Mouse (Mus musculus): ENCODE results near the gene Ankrd24. TPM values are rescaled to one million over a fixed set of nuclear protein-coding genes. Genes with fewer than 3 reads are reported as not detected.
A peak's percentile ranks its signal among the peaks of the same experiment; 100 is the strongest.

Ankrd24 gene
- polyA plus RNA-seq, 1 experiment from 2014 or later, result 3.2 TPM

DNA sequence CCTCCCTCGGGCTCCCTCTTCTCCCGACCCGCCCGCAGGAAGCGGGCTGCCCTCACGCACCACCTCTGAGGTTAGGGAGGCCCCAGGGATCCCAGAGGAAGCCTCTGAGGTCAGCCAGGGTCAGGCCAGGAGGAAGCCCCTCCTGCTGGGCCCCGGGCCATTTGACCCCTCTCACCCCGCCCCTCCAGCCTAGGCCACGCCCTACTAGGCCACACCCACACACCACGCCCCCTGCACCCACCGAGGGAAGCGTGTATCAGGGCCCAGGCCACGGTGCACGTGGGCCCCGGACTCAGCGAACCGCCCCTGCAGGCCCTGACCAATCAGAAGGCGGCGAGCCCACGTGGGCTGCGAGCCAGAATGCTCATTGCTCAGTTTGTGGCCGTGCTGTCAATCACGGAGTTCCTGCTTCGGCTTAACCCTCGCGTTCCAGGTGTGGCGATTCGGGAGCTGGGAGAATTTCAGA, 27.6 kb upstream of the Ankrd24 start, which contains the start of gene Tle6:
TSS of gene Tle6 (minus strand) at position 336 of the 466 bp plus-strand sequence.
- DNase-seq (ENCODE audit: low spot score) (peak; percentile 99), ATAC-seq (replicated peaks; ENCODE audit: insufficient number of reproducible peaks, low FRiP score, low TSS enrichment, low read depth) (peak; percentile 82)
- Histone ChIP-seq H3K27ac (replicated peaks; ENCODE audit: low read depth, low read length) (peak within 1 kb of the TSS; percentile 30; the same call in 1 of the 2 replicates), H3K4me1 (ENCODE audit: control insufficient read depth, insufficient read depth, low read length) (peaks cover 18% of the 10 kb centered on the region), H3K4me2 (ENCODE audit: low read depth, low read length) (peak within 1 kb of the TSS; percentile 11), H3K27me3 (ENCODE audit: control insufficient read depth, insufficient read depth, low read length) (no peaks in the 10 kb centered on the region; the same call in 1 of the 2 replicates), H3K9me3 (replicated peaks; ENCODE audit: control insufficient read depth, low read length) (no peaks in the 10 kb centered on the region), H3K9ac (replicated peaks; ENCODE audit: low read length) (no peak within 1 kb of the TSS), H3K4me3 (ENCODE audit: low read depth, low read length) (no peak within 1 kb of the TSS), H3K36me3 (replicated peaks; ENCODE audit: control insufficient read depth, insufficient read depth, low read depth, low read length) (no peaks in the 10 kb centered on the region)
- 0% methylated on average over 28 of the region's 28 CpGs for WGBS

- H3K4me1 ChIP-seq (ENCODE audit: control insufficient read depth, insufficient read depth, low read length), result peaks cover 12% of the 10 kb centered on the region
- no peak; the same call in 1 of the 2 replicates for ATAC-seq (replicated peaks; ENCODE audit: insufficient number of reproducible peaks, low FRiP score, low TSS enrichment, low read depth)
- H3K9ac ChIP-seq (replicated peaks; ENCODE audit: low read length), result no peak overlapping the region
- H3K4me3 ChIP-seq (ENCODE audit: low read depth, low read length), result no peak overlapping the region
- H3K9me3 ChIP-seq (replicated peaks; ENCODE audit: control insufficient read depth, low read length), result no peaks in the 10 kb centered on the region
- H3K36me3 ChIP-seq (replicated peaks; ENCODE audit: control insufficient read depth, insufficient read depth, low read depth, low read length), result no peaks in the 10 kb centered on the region
- 15% methylated on average over 7 of the region's 7 CpGs for WGBS
- DNase-seq (ENCODE audit: low spot score), result no peak
- H3K27ac ChIP-seq (replicated peaks; ENCODE audit: low read depth, low read length), result peak overlapping the region; percentile 30; the same call in 1 of the 2 replicates
- peak overlapping the region; percentile 11; the same call in 1 of the 2 replicates for H3K4me2 ChIP-seq (ENCODE audit: low read depth, low read length)
- H3K27me3 ChIP-seq (ENCODE audit: control insufficient read depth, insufficient read depth, low read length), result no peaks in the 10 kb centered on the region; the same call in 1 of the 2 replicates
Measured at GRCm38 (mm10) chr10:81601396-81601905, 26.9 kb upstream of the Ankrd24 start.

DNA sequence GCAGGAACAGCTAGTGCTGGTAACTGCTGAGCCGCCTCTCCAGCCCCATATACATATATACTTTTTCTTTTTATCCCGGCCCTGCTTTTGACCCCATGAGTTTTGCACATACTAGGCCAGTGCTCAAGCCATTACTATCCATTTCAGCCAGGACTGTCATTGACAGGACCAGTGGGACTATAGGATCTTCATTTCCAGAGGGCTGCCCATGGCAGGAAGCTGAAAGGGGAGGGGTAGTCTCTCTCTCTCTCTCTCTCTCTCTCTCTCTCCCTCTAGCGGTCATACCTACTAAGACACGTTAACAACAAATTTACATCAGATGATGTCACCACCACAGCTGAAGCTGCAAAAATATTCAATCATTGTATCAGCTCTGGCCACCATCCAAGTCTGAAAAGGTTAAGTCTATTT, 25.6 kb upstream of the Ankrd24 start:
- Histone ChIP-seq H3K4me2 (ENCODE audit: low read depth, low read length) (no peak overlapping the region), H3K27me3 (ENCODE audit: control insufficient read depth, insufficient read depth, low read length) (no peaks in the 10 kb centered on the region; the same call in 1 of the 2 replicates), H3K4me1 (ENCODE audit: control insufficient read depth, insufficient read depth, low read length) (peaks cover 4% of the 10 kb centered on the region), H3K4me3 (ENCODE audit: low read depth, low read length) (no peak overlapping the region), H3K9ac (replicated peaks; ENCODE audit: low read length) (no peak overlapping the region), H3K27ac (replicated peaks; ENCODE audit: low read depth, low read length) (no peak overlapping the region), H3K36me3 (replicated peaks; ENCODE audit: control insufficient read depth, insufficient read depth, low read depth, low read length) (no peaks in the 10 kb centered on the region), H3K9me3 (replicated peaks; ENCODE audit: control insufficient read depth, low read length) (no peaks in the 10 kb centered on the region)
- DNase-seq (ENCODE audit: low spot score) (peak; percentile 82), ATAC-seq (replicated peaks; ENCODE audit: insufficient number of reproducible peaks, low FRiP score, low TSS enrichment, low read depth) (no peak)
- 19% methylated on average over 4 of the region's 4 CpGs for WGBS

DNA sequence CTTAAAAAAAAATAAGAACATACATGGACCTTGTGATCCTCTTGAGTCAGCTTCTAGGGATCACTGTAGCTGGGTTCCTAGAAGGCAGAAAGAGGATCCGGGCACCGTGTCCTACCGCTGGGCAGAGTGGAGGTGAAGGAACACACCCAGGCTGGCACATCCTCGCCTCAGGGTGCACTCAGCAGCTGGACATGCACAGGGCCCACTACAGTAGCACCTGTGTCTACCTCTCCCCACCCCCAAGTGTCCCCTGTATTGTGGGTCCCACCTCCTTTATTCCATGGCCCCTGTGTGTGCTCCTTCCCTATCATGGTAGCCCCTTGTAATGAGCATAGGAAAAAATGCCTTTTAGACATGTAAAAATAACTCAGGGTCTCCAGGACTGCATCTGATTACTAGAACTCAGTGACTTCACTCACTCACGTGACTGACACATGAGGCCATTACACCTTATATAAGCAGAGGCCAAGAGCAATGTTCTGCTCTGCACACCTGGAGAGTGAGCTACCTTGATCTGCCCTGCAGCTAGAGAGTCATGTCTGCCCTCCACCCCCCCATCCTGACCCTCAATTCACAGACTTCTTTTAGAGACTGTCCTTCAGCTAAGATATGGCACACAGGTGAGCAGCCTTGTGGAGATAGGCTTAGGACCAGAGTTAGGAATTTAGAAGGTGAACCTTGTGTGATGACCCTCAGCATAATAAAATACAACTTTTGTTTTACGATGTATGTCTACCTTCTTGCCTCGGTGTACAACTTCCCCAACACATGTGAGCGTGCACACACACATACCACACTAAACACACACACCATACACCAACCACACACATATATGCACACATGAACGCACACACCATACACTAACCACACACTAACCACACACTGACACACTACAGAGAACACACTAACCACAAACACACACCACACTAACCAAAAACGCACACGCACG, 24.0 kb upstream of the Ankrd24 start:
- H3K4me2 ChIP-seq (ENCODE audit: low read depth, low read length), result no peak overlapping the region

DNA sequence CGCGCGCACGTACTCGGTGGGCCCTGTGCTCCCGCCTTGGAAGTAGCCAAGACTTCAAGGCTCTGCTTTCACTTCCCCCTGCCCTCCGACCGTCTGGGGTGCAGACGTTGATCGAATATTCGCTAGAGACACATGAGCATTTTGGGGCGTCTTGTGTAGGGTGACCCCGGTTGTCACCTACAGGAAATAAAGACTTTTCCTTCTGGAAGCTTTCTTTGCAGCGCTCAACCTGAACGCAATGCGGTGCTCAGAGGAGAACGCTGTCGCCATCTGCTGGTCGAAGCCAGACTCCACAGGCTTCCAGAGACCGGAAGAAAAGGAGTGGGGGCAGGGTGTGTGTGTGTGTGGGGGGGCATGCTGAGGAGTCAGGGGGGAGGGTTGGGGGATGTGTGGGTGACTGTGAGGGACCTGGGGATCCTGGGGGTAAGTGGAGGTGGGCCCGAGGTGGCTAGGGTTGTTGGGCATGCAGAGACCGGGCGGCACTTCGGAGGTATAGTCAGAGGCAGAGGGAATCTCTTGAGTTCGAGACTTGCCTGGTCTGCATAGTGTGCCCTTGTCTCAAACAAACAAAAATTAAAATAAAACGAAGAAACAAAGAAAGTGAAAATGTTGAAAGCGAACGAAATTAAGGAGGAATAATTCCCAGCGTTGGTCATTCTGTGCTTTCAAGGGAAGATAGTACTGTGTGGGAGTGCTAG, 23.2 kb upstream of the Ankrd24 start:
- H3K27me3 ChIP-seq (ENCODE audit: control insufficient read depth, insufficient read depth, low read length), result no peaks in the 10 kb centered on the region
- no peaks in the 10 kb centered on the region for H3K36me3 ChIP-seq (replicated peaks; ENCODE audit: control insufficient read depth, insufficient read depth, low read depth, low read length)
- peak overlapping the region; percentile 43 for H3K9ac ChIP-seq (replicated peaks; ENCODE audit: low read length)
- ATAC-seq (replicated peaks; ENCODE audit: insufficient number of reproducible peaks, low FRiP score, low TSS enrichment, low read depth) (0 out of 2 replicates have a peak, but pooled peaks have one; percentile 8), DNase-seq (ENCODE audit: low spot score) (peak; percentile 95)
- no peaks in the 10 kb centered on the region for H3K9me3 ChIP-seq (replicated peaks; ENCODE audit: control insufficient read depth, low read length)
- H3K4me3 ChIP-seq (ENCODE audit: low read depth, low read length), result peak overlapping the region; percentile 36
- peaks cover 4% of the 10 kb centered on the region for H3K4me1 ChIP-seq (ENCODE audit: control insufficient read depth, insufficient read depth, low read length)
- H3K4me2 ChIP-seq (ENCODE audit: low read depth, low read length), result peak overlapping the region; percentile 66; the same call in 1 of the 2 replicates
- peak overlapping the region; percentile 63; the same call in 1 of the 2 replicates for H3K27ac ChIP-seq (replicated peaks; ENCODE audit: low read depth, low read length)
- WGBS, result 20% methylated on average over 29 of the region's 29 CpGs

More for the DNA sequence above, 24.0 kb upstream of the Ankrd24 start:
- Histone ChIP-seq H3K4me1 (ENCODE audit: control insufficient read depth, insufficient read depth, low read length) (peaks cover 4% of the 10 kb centered on the region), H3K27me3 (ENCODE audit: control insufficient read depth, insufficient read depth, low read length) (no peaks in the 10 kb centered on the region), H3K36me3 (replicated peaks; ENCODE audit: control insufficient read depth, insufficient read depth, low read depth, low read length) (no peaks in the 10 kb centered on the region), H3K27ac (replicated peaks; ENCODE audit: low read depth, low read length) (no peak overlapping the region), H3K9me3 (replicated peaks; ENCODE audit: control insufficient read depth, low read length) (no peaks in the 10 kb centered on the region), H3K4me3 (ENCODE audit: low read depth, low read length) (no peak overlapping the region), H3K9ac (replicated peaks; ENCODE audit: low read length) (no peak overlapping the region)
- DNase-seq (ENCODE audit: low spot score) (no peak), ATAC-seq (replicated peaks; ENCODE audit: insufficient number of reproducible peaks, low FRiP score, low TSS enrichment, low read depth) (0 out of 2 replicates have a peak, but pooled peaks have one; percentile 5)
- 78% methylated on average over 12 of the region's 12 CpGs for WGBS

DNA sequence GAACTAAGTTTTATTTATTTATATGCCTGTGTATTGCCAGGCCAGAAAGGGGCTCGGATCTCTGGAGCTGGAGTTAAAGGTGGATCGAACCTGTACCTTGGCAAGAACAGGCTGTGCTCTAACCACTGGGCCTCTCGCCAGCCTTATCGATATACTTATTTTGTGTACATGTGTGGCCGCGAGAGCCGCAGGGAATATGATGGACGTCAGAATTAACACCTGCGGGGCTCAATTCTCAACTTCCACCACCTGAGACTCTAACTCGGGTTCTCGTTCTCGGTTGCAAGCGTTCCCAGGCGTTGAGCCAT, 22.7 kb upstream of the Ankrd24 start:
- H3K4me2 ChIP-seq (ENCODE audit: low read depth, low read length), result peak overlapping the region; percentile 66
- H3K4me1 ChIP-seq (ENCODE audit: control insufficient read depth, insufficient read depth, low read length), result peaks cover 4% of the 10 kb centered on the region
- peak overlapping the region; percentile 36 for H3K4me3 ChIP-seq (ENCODE audit: low read depth, low read length)
- peak overlapping the region; percentile 63 for H3K27ac ChIP-seq (replicated peaks; ENCODE audit: low read depth, low read length)
- no peaks in the 10 kb centered on the region for H3K9me3 ChIP-seq (replicated peaks; ENCODE audit: control insufficient read depth, low read length)
- ATAC-seq (replicated peaks; ENCODE audit: insufficient number of reproducible peaks, low FRiP score, low TSS enrichment, low read depth), result no peak
- peak overlapping the region; percentile 43 for H3K9ac ChIP-seq (replicated peaks; ENCODE audit: low read length)
- DNase-seq (ENCODE audit: low spot score), result no peak
- WGBS, result 4% methylated on average over 14 of the region's 14 CpGs
- no peaks in the 10 kb centered on the region for H3K36me3 ChIP-seq (replicated peaks; ENCODE audit: control insufficient read depth, insufficient read depth, low read depth, low read length)
- no peaks in the 10 kb centered on the region for H3K27me3 ChIP-seq (ENCODE audit: control insufficient read depth, insufficient read depth, low read length)

GRCm38 (mm10) chr10:81605974-81606751, 22.2 kb upstream of the Ankrd24 start, which contains the start of gene BC025920:
Gene BC025920 (plus strand): TSS chr10:81606270.
- DNase-seq (ENCODE audit: low spot score), result peak; percentile 98
- under 1% methylated on average over 39 of the region's 39 CpGs for WGBS
- no peaks in the 10 kb centered on the region for H3K9me3 ChIP-seq (replicated peaks; ENCODE audit: control insufficient read depth, low read length)
- H3K4me3 ChIP-seq (ENCODE audit: low read depth, low read length), result peak within 1 kb of the TSS; percentile 50
- peak; percentile 75 for ATAC-seq (replicated peaks; ENCODE audit: insufficient number of reproducible peaks, low FRiP score, low TSS enrichment, low read depth)
- peaks cover 4% of the 10 kb centered on the region for H3K4me1 ChIP-seq (ENCODE audit: control insufficient read depth, insufficient read depth, low read length)
- peak within 1 kb of the TSS; percentile 67 for H3K9ac ChIP-seq (replicated peaks; ENCODE audit: low read length)
- H3K36me3 ChIP-seq (replicated peaks; ENCODE audit: control insufficient read depth, insufficient read depth, low read depth, low read length), result no peaks in the 10 kb centered on the region
- peak within 1 kb of the TSS; percentile 80 for H3K4me2 ChIP-seq (ENCODE audit: low read depth, low read length)
- H3K27ac ChIP-seq (replicated peaks; ENCODE audit: low read depth, low read length), result peak within 1 kb of the TSS; percentile 70
- no peaks in the 10 kb centered on the region for H3K27me3 ChIP-seq (ENCODE audit: control insufficient read depth, insufficient read depth, low read length)
